Mouse (Mus musculus): Measurements from ENCODE around the gene Rbms3.

Rbms3 gene

GRCm38 (mm10) chr9:117484396-117484795 lies 145.3 kb downstream of the Rbms3 start:
- DNase-seq (ENCODE audit: low read depth), result peak; percentile 1

GRCm38 (mm10) chr9:117476753-117477152 lies 153.0 kb downstream of the Rbms3 start:
- no peak for DNase-seq (ENCODE audit: low read depth)

GRCm38 (mm10) chr9:117452816-117453215 lies 176.9 kb downstream of the Rbms3 start:
- DNase-seq (ENCODE audit: low read depth), result no peak

GRCm38 (mm10) chr9:117442611-117443010 lies 187.1 kb downstream of the Rbms3 start:
- no peak for DNase-seq (ENCODE audit: low read depth)

- DNase-seq (ENCODE audit: low read depth), result no peak
Observed at GRCm38 (mm10) chr9:117435856-117436255, 193.9 kb downstream of the Rbms3 start.

- DNase-seq (ENCODE audit: low read depth), result no peak
Observed at GRCm38 (mm10) chr9:117430670-117431069, 199.0 kb downstream of the Rbms3 start.

- no peak for DNase-seq (ENCODE audit: low read depth)
Observed at GRCm38 (mm10) chr9:117429217-117430105, 200.3 kb downstream of the Rbms3 start.

GRCm38 (mm10) chr9:117423259-117423658 lies 206.5 kb downstream of the Rbms3 start:
- no peak for DNase-seq (ENCODE audit: low read depth)

GRCm38 (mm10) chr9:117419874-117420485 lies 209.7 kb downstream of the Rbms3 start:
- no peak for DNase-seq (ENCODE audit: low read depth)

- DNase-seq (ENCODE audit: low read depth), result no peak
Observed at GRCm38 (mm10) chr9:117413181-117413580, 216.5 kb downstream of the Rbms3 start.

- DNase-seq (ENCODE audit: low read depth), result no peak
Observed at GRCm38 (mm10) chr9:117412584-117412983, 217.1 kb downstream of the Rbms3 start.

- no peak for DNase-seq (ENCODE audit: low read depth)
Observed at GRCm38 (mm10) chr9:117404621-117405020, 225.1 kb downstream of the Rbms3 start.

- DNase-seq (ENCODE audit: low read depth), result peak; percentile 44
Observed at GRCm38 (mm10) chr9:117400262-117400671, 229.4 kb downstream of the Rbms3 start.

GRCm38 (mm10) chr9:117397071-117397470 lies 232.6 kb downstream of the Rbms3 start:
- no peak for DNase-seq (ENCODE audit: low read depth)

- DNase-seq (ENCODE audit: low read depth), result no peak
Observed at GRCm38 (mm10) chr9:117396586-117396985, 233.1 kb downstream of the Rbms3 start.

GRCm38 (mm10) chr9:117393626-117394525 lies 235.8 kb downstream of the Rbms3 start:
- no peak for DNase-seq (ENCODE audit: low read depth)

GRCm38 (mm10) chr9:117388024-117388423 lies 241.7 kb downstream of the Rbms3 start:
- no peak for DNase-seq (ENCODE audit: low read depth)

GRCm38 (mm10) chr9:117380876-117381275 lies 248.8 kb downstream of the Rbms3 start:
- DNase-seq (ENCODE audit: low read depth), result no peak

GRCm38 (mm10) chr9:117380076-117380475 lies 249.6 kb downstream of the Rbms3 start:
- DNase-seq (ENCODE audit: low read depth), result no peak

- no peak for DNase-seq (ENCODE audit: low read depth)
Observed at GRCm38 (mm10) chr9:117379448-117379983, 250.2 kb downstream of the Rbms3 start.

GRCm38 (mm10) chr9:117378131-117378890 lies 251.4 kb downstream of the Rbms3 start:
- no peak for DNase-seq (ENCODE audit: low read depth)
